12 mouse cellular contexts compared by ENCODE assay signal in the genomic region with DNA sequence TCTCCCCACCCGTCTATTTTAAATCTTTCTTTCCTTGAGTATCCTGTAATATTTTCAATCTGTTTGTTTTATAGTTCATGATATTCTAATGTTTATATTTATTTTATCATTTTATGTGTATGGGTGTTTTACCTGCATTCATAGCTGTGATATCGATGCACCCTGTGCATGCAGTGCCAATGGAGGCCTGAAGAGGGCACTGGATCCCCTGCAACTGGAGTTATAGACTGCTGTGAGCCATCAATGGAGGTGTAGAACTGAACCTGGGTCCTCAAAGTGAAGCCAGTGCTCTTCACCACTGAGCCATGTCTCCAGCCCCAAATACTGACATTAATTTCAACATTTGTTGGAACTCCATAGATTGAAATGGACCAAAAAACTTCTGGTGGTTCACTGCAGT. TPM values are rescaled to one million over a fixed set of nuclear protein-coding genes. Genes with fewer than 3 reads are reported as not detected.
DNase-seq lines count a peak whose midpoint lies in the region; TF ChIP-seq lines count a peak whose summit lies in the region.
"Had no signal": no experiment of that assay in that cellular context is flagged by ENCODE, and none has a peak within 500 bp of the region (broad histone marks: within the 10 kb centered on the region; RNA-seq: fewer than 3 reads in every experiment).

No protein-coding gene starts in this region.

- H3K79me2 ChIP-seq in heart, adult 2 months (replicated peaks; ENCODE audit: control insufficient read depth, insufficient read depth, low read length), result no peaks in the 10 kb centered on the region

- peaks cover 3% of the 10 kb centered on the region for H3K36me3 ChIP-seq in heart, adult 2 months (ENCODE audit: control insufficient read depth, insufficient read depth, low read length)

- WGBS in heart, adult 2 months, result 93% methylated on average over 2 of the region's 2 CpGs

- no peaks in the 10 kb centered on the region for H3K27me3 ChIP-seq in heart, adult 2 months (ENCODE audit: control insufficient read depth, insufficient read depth, low read length)

- H3K9ac ChIP-seq in heart, adult 2 months (ENCODE audit: low read depth, low read length), result no peak overlapping the region

- no peak overlapping the region for H3K27ac ChIP-seq in heart, adult 2 months

- peak; percentile 60 for TF ChIP-seq CTCF in heart, adult 2 months (IDR thresholded peaks at IDR 0.05)

- TF ChIP-seq EP300 in heart, adult 2 months (IDR thresholded peaks at IDR 0.05; ENCODE audit: insufficient read depth, low read depth, low read length), result no peak

- no peak for TF ChIP-seq POLR2A in heart, adult 2 months (IDR thresholded peaks at IDR 0.05; ENCODE audit: insufficient read depth, low read depth, low read length)

- no peak for DNase-seq in heart, adult 2 months
- DNase-seq in heart, adult 9 months (ENCODE audit: low spot score in 2 of 2), result no peak
- DNase-seq in spleen, adult 12 weeks (ENCODE audit: low spot score), result peak; percentile 19
- no peak for DNase-seq in spleen, postnatal 36 days (ENCODE audit: low spot score in 2 of 2)
- DNase-seq in c-Kit-positive CD71-positive TER-119-positive erythroid progenitor cells, embryonic 14.5 days (ENCODE audit: low spot score), result peak; percentile 26
- peak; percentile 41 for DNase-seq in thymus, postnatal 36 days
- DNase-seq in kidney, postnatal 14 days, result no peak
- DNase-seq in retina, postnatal 1 day, result no peak
- DNase-seq: cerebellum, postnatal 14 days; heart, postnatal 10 days; kidney, adult 9 months had no signal

- no peak overlapping the region for H3K4me3 ChIP-seq in heart, adult 2 months
- H3K4me3 ChIP-seq: erythroblast, embryonic 14.5 days had no signal

- intact Hi-C loops in heart, adult 2 months (cut with DNase I), result no loop called here

- peaks cover 9% of the 10 kb centered on the region for H3K4me1 ChIP-seq in heart, adult 2 months (ENCODE audit: control insufficient read depth, insufficient read depth, low read length)

RNA-seq across cellular contexts. Expression of gene Twsg1, which starts 17.3 kb away (rescaled TPM):
- total RNA-seq in heart, adult 2 months (2021), result 10 to 100 TPM; 76.1 to 79.0 TPM
- 41.7 and 83.0 TPM in 2 replicates for polyA plus RNA-seq in heart, adult 2 months (2012; rRNA removed)

RNA-seq across cellular contexts. Expression of gene Ralbp1, which starts 48.1 kb away (rescaled TPM):
- 10 to 100 TPM; 36.0 to 39.1 TPM for total RNA-seq in heart, adult 2 months (2021)
- 16.5 and 20.3 TPM in 2 replicates for polyA plus RNA-seq in heart, adult 2 months (2012; rRNA removed)

Comparison
In these comparisons a context has a peak if more than half of its experiments do, and no peak if none do; other contexts are left out.
1. DNase-seq: peak in spleen, adult 12 weeks (single experiment), c-Kit-positive CD71-positive TER-119-positive erythroid progenitor cells, embryonic 14.5 days (single experiment) and thymus, postnatal 36 days (2 of 2); none in heart, adult 2 months (0 of 2), heart, adult 9 months (0 of 2), spleen, postnatal 36 days (0 of 2), kidney, postnatal 14 days (single experiment) and retina, postnatal 1 day (single experiment).